Mouse (Mus musculus) inflammation-experienced regulatory T-cells, adult 6 months (primary cell): ENCODE results near the gene Gast. TPM values are rescaled to one million over a fixed set of nuclear protein-coding genes. Genes with fewer than 3 reads are reported as not detected.

ENCODE experiments used
- ATAC-seq: one replicate; pipeline ENCODE4 v1.8.0; 2017
- polyA plus RNA-seq, 3 experiments: library from polyadenylated mRNA; unstranded; fragments of 100-300 nt; shearing (Covaris generic); gene quantifications; one replicate each; pipeline ENCODE4 v1.2.1; 2017

Gene Gast
- polyA plus RNA-seq, 3 experiments from 2014 or later = not detected

GRCm38 (mm10) chr11:100362209-100362978 is 28.2 kb downstream of the Gast start:
- no peak for ATAC-seq

GRCm38 (mm10) chr11:100362979-100363562 is 28.9 kb downstream of the Gast start:
- no peak for ATAC-seq

GRCm38 (mm10) chr11:100369145-100369544 is 34.9 kb downstream of the Gast start:
- ATAC-seq = no peak

- ATAC-seq = no peak
Observed at GRCm38 (mm10) chr11:100369822-100370221, 35.6 kb downstream of the Gast start.

- no peak for ATAC-seq
Observed at GRCm38 (mm10) chr11:100371981-100372558, 37.9 kb downstream of the Gast start.

GRCm38 (mm10) chr11:100375127-100375526 is 40.9 kb downstream of the Gast start:
- ATAC-seq = no peak

- no peak for ATAC-seq
Observed at GRCm38 (mm10) chr11:100376005-100376404, 41.8 kb downstream of the Gast start.

- ATAC-seq = no peak
Observed at GRCm38 (mm10) chr11:100376746-100377389, 42.7 kb downstream of the Gast start.

- ATAC-seq = no peak
Observed at GRCm38 (mm10) chr11:100377989-100378388, 43.8 kb downstream of the Gast start.

- no peak for ATAC-seq
Observed at GRCm38 (mm10) chr11:100378446-100378845, 44.2 kb downstream of the Gast start.

- no peak for ATAC-seq
Observed at GRCm38 (mm10) chr11:100379311-100379710, 45.1 kb downstream of the Gast start.

- no peak for ATAC-seq
Observed at GRCm38 (mm10) chr11:100382682-100383081, 48.5 kb downstream of the Gast start.

- no peak for ATAC-seq
Observed at GRCm38 (mm10) chr11:100385016-100385415, 50.8 kb downstream of the Gast start.

GRCm38 (mm10) chr11:100386586-100386985 is 52.4 kb downstream of the Gast start:
- ATAC-seq = no peak

Other genes starting within 250 kb of the Gast start
- not detected for gene Krt32, start 246.2 kb upstream of the Gast start, polyA plus RNA-seq
- not detected for gene Krt35, start 238.2 kb upstream of the Gast start, polyA plus RNA-seq
- gene Krt36, start 228.8 kb upstream of the Gast start, polyA plus RNA-seq = not detected
- not detected for gene Krt13, start 212.8 kb upstream of the Gast start, polyA plus RNA-seq
- gene Krt15, start 198.5 kb upstream of the Gast start, polyA plus RNA-seq = not detected
- not detected for gene Krt19, start 185.7 kb upstream of the Gast start, polyA plus RNA-seq
- not detected for gene Krt9, start 141.2 kb upstream of the Gast start, polyA plus RNA-seq
- not detected for gene Krt14, start 126.9 kb upstream of the Gast start, polyA plus RNA-seq
- gene Krt16, start 85.5 kb upstream of the Gast start, polyA plus RNA-seq = not detected
- gene Krt17, start 73.4 kb upstream of the Gast start, polyA plus RNA-seq = 1 to 10 TPM; 1.8 to 4.5 (median 2.1) TPM
- gene Krt42, start 64.5 kb upstream of the Gast start, polyA plus RNA-seq = not detected
- 1,000 to 10,000 TPM; 1,938 to 3,125 (median 2,500) TPM for gene Eif1, start 14.5 kb upstream of the Gast start, polyA plus RNA-seq
- 1 to 10 TPM in 1 of 3 experiments, under 1 TPM in 2; 0.55 to 1.1 (median 0.70) TPM for gene Hap1, start 21.7 kb downstream of the Gast start, polyA plus RNA-seq
- gene Jup, start 63.4 kb downstream of the Gast start, polyA plus RNA-seq = 1 to 10 TPM in 1 of 3 experiments, under 1 TPM in 1, not detected in 1; 0.36 to 1.4 TPM
- gene P3h4, start 80.4 kb downstream of the Gast start, polyA plus RNA-seq = under 1 TPM in 1 of 3 experiments, not detected in 2; 0.92 TPM
- gene Fkbp10, start 81.3 kb downstream of the Gast start, polyA plus RNA-seq = 1 to 10 TPM in 1 of 3 experiments, not detected in 2; 2.9 TPM
- 100 to 1,000 TPM; 124 to 134 (median 127) TPM for gene Nt5c3b, start 107.4 kb downstream of the Gast start, polyA plus RNA-seq
- under 1 TPM in 2 of 3 experiments, not detected in 1; 0.41 to 0.47 TPM for gene Klhl10, start 107.5 kb downstream of the Gast start, polyA plus RNA-seq
- gene Klhl11, start 138.3 kb downstream of the Gast start, polyA plus RNA-seq = 1 to 10 TPM; 2.2 to 2.4 (median 2.3) TPM
- 10 to 100 TPM; 72.3 to 78.0 (median 76.2) TPM for gene Acly, start 193.6 kb downstream of the Gast start, polyA plus RNA-seq
- gene Ttc25, start 211.2 kb downstream of the Gast start, polyA plus RNA-seq = under 1 TPM in 2 of 3 experiments, not detected in 1; 0.15 to 0.21 TPM
- 100 to 1,000 TPM; 159 to 192 (median 165) TPM for gene Cnp, start 240.5 kb downstream of the Gast start, polyA plus RNA-seq